11 mouse cellular contexts compared by ENCODE assay signal in the genomic region with DNA sequence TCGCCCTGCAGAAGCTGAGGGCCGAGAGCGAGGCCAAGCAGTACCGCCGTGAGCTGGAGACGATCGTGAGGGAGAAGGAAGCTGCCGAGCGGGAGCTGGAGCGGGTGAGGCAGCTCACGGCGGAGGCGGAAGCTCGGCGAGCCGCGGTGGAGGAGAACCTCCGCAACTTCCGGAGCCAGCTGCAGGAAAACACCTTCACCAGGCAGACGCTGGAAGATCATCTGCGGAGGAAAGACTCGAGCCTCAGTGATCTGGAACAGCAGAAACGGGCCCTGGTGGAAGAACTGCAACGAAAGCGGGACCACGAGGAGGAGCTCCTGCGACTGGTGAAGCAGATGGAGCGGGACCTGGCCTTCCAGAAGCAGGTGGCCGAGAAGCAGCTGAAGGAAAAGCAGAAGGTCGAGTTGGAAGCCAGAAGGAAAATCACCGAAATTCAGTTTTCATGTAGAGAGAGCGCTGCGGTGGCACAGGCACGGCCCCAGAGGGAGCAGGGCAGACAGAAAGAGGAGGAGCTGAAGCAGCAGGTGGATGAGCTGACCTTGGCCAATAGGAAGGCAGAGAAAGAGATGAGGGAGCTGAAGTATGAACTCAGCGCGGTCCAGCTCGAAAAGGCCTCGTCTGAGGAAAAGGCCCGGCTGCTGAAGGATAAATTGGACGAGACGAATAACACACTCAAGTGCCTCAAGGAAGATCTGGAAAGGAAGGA.
DNase-seq lines count a peak whose midpoint lies in the region; ATAC-seq lines count a peak whose summit lies in the region.
"Had no signal": no experiment of that assay in that cellular context is flagged by ENCODE, and none has a peak within 500 bp of the region (broad histone marks: within the 10 kb centered on the region; RNA-seq: fewer than 3 reads in every experiment).

No protein-coding gene starts in this region.

- H3K4me2 ChIP-seq in hindbrain, embryonic 13.5 days = no peak overlapping the region

- no peaks in the 10 kb centered on the region for H3K27me3 ChIP-seq in hindbrain, embryonic 10.5 days (ENCODE audit: insufficient read depth, poor library complexity, severe bottlenecking)
- no peaks in the 10 kb centered on the region for H3K27me3 ChIP-seq in hindbrain, embryonic 13.5 days
- H3K27me3 ChIP-seq: megakaryocyte, embryonic 14.5 days; Patski had no signal

- 0 out of 2 replicates have a peak overlapping the region, but pooled peaks have one; percentile 13 for H3K4me3 ChIP-seq in hindbrain, embryonic 10.5 days
- H3K4me3 ChIP-seq in hindbrain, embryonic 13.5 days = no peak overlapping the region
- H3K4me3 ChIP-seq: megakaryocyte, embryonic 14.5 days had no signal

- H3K4me1 ChIP-seq in hindbrain, embryonic 10.5 days (replicated peaks) = peaks cover 21% of the 10 kb centered on the region
- peaks cover 10% of the 10 kb centered on the region for H3K4me1 ChIP-seq in hindbrain, embryonic 13.5 days (replicated peaks)
- H3K4me1 ChIP-seq: megakaryocyte, embryonic 14.5 days had no signal

- H3K27ac ChIP-seq in hindbrain, embryonic 10.5 days = peak overlapping the region; percentile 50; the same call in 1 of the 2 replicates
- H3K27ac ChIP-seq in hindbrain, embryonic 13.5 days = no peak overlapping the region

- H3K9ac ChIP-seq in hindbrain, embryonic 13.5 days = no peak overlapping the region

- WGBS in hindbrain, embryonic 10.5 days = 87% methylated on average over 41 of the region's 41 CpGs
- WGBS in hindbrain, embryonic 13.5 days = 89% methylated on average over 41 of the region's 41 CpGs

- no peak for ATAC-seq in hindbrain, embryonic 13.5 days (ENCODE audit: low FRiP score)
- ATAC-seq in inflammation-experienced regulatory T-cells, adult 6 months = peak; percentile 58
- ATAC-seq: Patski had no signal

- H3K36me3 ChIP-seq in hindbrain, embryonic 10.5 days = peaks cover 85% of the 10 kb centered on the region
- peaks cover 72% of the 10 kb centered on the region for H3K36me3 ChIP-seq in hindbrain, embryonic 13.5 days

- peaks cover 15% of the 10 kb centered on the region for H3K9me3 ChIP-seq in hindbrain, embryonic 10.5 days
- no peaks in the 10 kb centered on the region for H3K9me3 ChIP-seq in hindbrain, embryonic 13.5 days

- no peak for DNase-seq in hindbrain, embryonic 10.5 days (ENCODE audit: low spot score)
- peak; percentile 64 for DNase-seq in R1 (ENCODE audit: low read depth, low spot score)
- DNase-seq in cerebellum, adult 18-20 months = peak; percentile 50 to 58
- no peak for DNase-seq in kidney, postnatal 36 days
- DNase-seq in c-Kit-positive CD71-positive TER-119-positive erythroid progenitor cells, embryonic 14.5 days (ENCODE audit: low spot score) = no peak
- DNase-seq in frontal cortex, postnatal 25 days (ENCODE audit: low spot score in 2 of 2) = no peak
- DNase-seq: kidney, postnatal 14 days had no signal

Comparison
In these comparisons a context has a peak if more than half of its experiments do, and no peak if none do; other contexts are left out.
1. DNase-seq: peak in R1 (single experiment) and cerebellum, adult 18-20 months (2 of 2); none in hindbrain, embryonic 10.5 days (single experiment), kidney, postnatal 36 days (0 of 2), c-Kit-positive CD71-positive TER-119-positive erythroid progenitor cells, embryonic 14.5 days (single experiment) and frontal cortex, postnatal 25 days (0 of 2).